Mouse (Mus musculus): ENCODE data around the gene Flad1. TPM values are rescaled to one million over a fixed set of nuclear protein-coding genes. Genes with fewer than 3 reads are reported as not detected.

Flad1 gene
- polyA plus RNA-seq, 1 experiment, result 67.6 TPM

DNA sequence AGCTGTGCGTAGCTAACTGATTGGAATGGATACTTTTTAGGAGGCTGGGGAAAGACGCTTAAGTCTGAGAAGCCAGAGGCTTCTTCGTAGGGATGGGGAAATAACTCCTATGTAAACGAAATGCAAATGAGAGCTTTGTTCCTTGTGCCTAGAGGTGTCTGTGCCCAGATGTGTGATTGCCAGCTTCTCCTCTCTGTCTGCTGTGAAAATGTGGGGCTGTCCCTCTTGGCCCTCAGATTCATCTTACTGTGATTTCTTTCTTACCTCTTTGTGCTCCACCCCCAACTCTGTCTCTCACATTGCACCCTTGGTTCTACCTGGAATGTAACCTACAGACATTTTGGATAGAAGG lies 15.0 kb downstream of the Flad1 start:
- H3K36me3 ChIP-seq (ENCODE audit: control insufficient read depth, insufficient read depth, low read length), result no peaks in the 10 kb centered on the region
- no peak overlapping the region for H3K4me3 ChIP-seq (ENCODE audit: control insufficient read depth, low read depth, low read length)
- no peak for TF ChIP-seq CTCF (IDR thresholded peaks at IDR 0.05; ENCODE audit: control insufficient read depth, insufficient read depth, insufficient replicate concordance, low read depth, low read length)
- no peak for TF ChIP-seq POLR2A (IDR thresholded peaks at IDR 0.05; ENCODE audit: control insufficient read depth, low read depth, low read length)
- H3K27me3 ChIP-seq (ENCODE audit: control insufficient read depth, insufficient read depth, low read length), result no peaks in the 10 kb centered on the region
- H3K27ac ChIP-seq (ENCODE audit: control insufficient read depth, insufficient read depth, low read depth, low read length), result 0 out of 2 replicates have a peak overlapping the region, but pooled peaks have one; percentile 25
- peaks cover 17% of the 10 kb centered on the region for H3K4me1 ChIP-seq (ENCODE audit: control insufficient read depth, insufficient read depth, low read length)

DNA sequence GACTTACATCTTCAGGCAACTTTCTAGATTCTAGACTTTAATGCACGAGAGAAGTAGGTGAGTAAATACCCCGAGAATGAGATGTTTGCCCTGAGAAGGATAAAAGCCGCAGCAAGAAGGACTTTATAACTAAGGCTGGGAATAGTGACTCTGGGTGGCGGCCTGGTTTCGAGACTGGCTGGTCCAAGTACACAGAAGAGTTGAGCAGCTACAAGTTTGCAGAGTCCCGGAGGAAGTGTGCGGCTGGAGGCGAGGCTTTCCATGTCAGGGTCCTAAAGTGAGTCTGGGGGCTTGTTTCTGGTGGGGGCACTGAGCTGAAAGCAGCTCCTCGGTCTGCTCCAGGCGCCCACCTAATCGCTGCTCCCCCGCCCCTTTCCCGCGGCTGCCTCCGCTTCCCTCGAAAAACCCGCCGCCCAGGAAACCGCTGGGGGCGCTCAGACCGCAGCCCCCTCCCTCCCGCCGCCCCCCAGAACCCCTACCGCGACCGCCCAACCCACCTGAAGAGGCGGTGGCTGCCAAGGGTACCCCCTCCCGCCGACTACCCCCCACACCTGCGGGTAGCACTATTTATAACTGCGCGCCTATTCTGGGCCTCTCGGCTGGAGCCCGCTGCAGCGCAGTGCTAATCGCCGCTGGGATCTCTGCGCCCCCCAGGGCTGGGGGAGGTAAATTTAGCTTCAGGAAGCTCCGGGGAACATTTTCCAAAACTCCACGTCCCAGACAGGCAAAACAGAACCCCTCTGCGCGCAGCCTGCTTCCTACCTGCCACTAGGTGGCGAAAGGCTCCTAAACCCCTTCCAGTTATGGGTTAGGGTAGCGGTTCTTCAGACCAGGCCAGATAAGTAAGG lies 15.6 kb downstream of the Flad1 start:
- peak overlapping the region; percentile 24; the same call in 1 of the 2 replicates for H3K27ac ChIP-seq (ENCODE audit: control insufficient read depth, insufficient read depth, low read depth, low read length)
- peaks cover 20% of the 10 kb centered on the region for H3K4me1 ChIP-seq (ENCODE audit: control insufficient read depth, insufficient read depth, low read length)
- H3K27me3 ChIP-seq (ENCODE audit: control insufficient read depth, insufficient read depth, low read length), result no peaks in the 10 kb centered on the region
- peak overlapping the region; percentile 64 for H3K4me3 ChIP-seq (ENCODE audit: control insufficient read depth, low read depth, low read length)
- TF ChIP-seq CTCF (IDR thresholded peaks at IDR 0.05; ENCODE audit: control insufficient read depth, insufficient read depth, insufficient replicate concordance, low read depth, low read length) (peak; percentile 72), POLR2A (IDR thresholded peaks at IDR 0.05; ENCODE audit: control insufficient read depth, low read depth, low read length) (no peak)
- H3K36me3 ChIP-seq (ENCODE audit: control insufficient read depth, insufficient read depth, low read length), result no peaks in the 10 kb centered on the region

DNA sequence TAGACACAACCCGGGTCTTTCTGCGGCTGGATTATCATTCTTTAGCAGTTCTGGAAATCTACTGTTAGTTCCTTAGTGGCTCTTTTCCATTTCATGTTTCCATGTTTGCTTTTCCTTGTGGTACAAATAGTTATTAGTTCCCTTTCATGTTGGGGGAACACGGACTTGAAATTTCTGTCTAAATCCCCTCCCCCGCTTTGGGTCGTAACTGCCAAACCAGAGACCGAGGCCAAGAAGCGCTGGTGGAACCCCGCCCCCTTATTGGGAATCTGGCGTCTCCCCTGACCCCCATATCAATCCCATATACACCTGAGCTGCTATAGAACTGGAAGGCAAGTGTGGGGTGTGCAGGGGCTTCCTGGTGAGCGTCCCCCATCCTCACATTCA lies 16.3 kb downstream of the Flad1 start:
- H3K4me1 ChIP-seq (ENCODE audit: control insufficient read depth, insufficient read depth, low read length), result peaks cover 24% of the 10 kb centered on the region

DNA sequence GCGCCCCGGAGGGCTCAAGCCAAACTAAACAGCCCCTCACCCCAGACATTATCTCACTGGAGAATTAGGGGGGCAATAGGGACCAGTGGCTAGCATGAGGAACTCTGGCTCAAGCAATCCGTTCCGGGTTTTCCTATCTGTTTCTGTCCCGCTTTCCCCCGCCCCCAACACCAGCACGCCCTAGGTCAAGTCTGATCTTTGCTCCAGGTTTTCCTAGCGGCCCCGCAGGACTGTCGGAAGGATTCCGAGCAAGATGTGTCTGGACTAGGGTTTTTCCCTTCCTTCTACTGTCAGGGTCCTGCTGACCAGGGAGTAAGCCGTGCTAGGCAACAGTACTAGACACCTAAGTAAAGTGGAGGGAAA lies 16.8 kb downstream of the Flad1 start:
- TF ChIP-seq CTCF (IDR thresholded peaks at IDR 0.05; ENCODE audit: control insufficient read depth, insufficient read depth, insufficient replicate concordance, low read depth, low read length) (no peak), POLR2A (IDR thresholded peaks at IDR 0.05; ENCODE audit: control insufficient read depth, low read depth, low read length) (0 out of 2 replicates have a peak, but pooled peaks have one; percentile 35)
- Histone ChIP-seq H3K27ac (ENCODE audit: control insufficient read depth, insufficient read depth, low read depth, low read length) (peak overlapping the region; percentile 61), H3K4me1 (ENCODE audit: control insufficient read depth, insufficient read depth, low read length) (peaks cover 26% of the 10 kb centered on the region), H3K36me3 (ENCODE audit: control insufficient read depth, insufficient read depth, low read length) (no peaks in the 10 kb centered on the region), H3K4me3 (ENCODE audit: control insufficient read depth, low read depth, low read length) (peak overlapping the region; percentile 30), H3K27me3 (ENCODE audit: control insufficient read depth, insufficient read depth, low read length) (no peaks in the 10 kb centered on the region)

More for the DNA sequence above, 16.3 kb downstream of the Flad1 start:
- Histone ChIP-seq H3K27ac (ENCODE audit: control insufficient read depth, insufficient read depth, low read depth, low read length) (peak overlapping the region; percentile 61), H3K36me3 (ENCODE audit: control insufficient read depth, insufficient read depth, low read length) (no peaks in the 10 kb centered on the region), H3K4me3 (ENCODE audit: control insufficient read depth, low read depth, low read length) (peak overlapping the region; percentile 30), H3K27me3 (ENCODE audit: control insufficient read depth, insufficient read depth, low read length) (no peaks in the 10 kb centered on the region)
- TF ChIP-seq CTCF (IDR thresholded peaks at IDR 0.05; ENCODE audit: control insufficient read depth, insufficient read depth, insufficient replicate concordance, low read depth, low read length) (no peak), POLR2A (IDR thresholded peaks at IDR 0.05; ENCODE audit: control insufficient read depth, low read depth, low read length) (no peak)

DNA sequence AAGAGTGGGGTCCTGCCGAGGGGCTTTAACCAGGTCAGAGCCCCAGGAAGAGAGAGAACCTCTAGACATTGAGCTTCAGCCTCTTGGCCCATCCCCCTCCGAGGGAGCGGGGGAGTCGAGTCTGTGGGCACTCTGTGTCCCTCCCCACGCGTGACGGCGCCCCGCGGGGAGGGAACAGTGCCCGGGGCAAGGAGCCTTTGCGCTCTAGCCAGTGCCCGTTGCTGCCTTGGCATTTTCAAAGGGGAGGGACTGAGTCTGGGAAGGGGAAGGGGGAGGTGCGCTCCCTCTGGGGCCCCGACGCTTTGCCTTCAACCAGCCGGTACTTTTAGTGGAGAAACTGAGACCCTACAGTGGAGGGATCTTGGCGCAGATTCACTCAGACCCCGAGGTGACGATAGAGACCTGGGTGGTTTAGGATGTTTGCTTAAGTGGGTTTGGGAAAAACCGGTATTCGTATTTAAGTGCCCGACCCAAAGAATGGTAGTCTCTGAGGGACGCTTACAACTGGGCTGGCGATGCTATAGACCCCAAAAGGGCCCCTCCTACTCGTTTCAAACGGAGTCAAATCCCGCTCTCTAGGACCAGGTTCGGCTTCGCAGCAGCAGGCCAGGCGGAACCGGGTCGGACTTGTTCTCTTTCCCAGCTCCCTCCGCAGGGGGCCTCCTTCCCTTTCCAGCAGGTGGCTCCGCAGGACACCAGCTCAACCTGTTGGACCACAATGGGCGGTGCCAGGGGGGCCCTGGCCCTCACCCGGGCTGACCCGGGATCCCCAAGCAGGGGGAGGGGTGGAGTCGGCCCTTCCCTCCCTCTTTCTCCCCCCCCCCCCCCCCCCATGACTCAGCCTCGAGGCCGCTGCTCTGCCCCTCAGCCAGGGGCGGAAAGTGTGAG lies 17.4 kb downstream of the Flad1 start, which contains the start of gene Zbtb7b:
Gene Zbtb7b, minus strand, starts transcription at position 771 of the 888 bp plus-strand sequence.
- H3K27ac ChIP-seq (ENCODE audit: control insufficient read depth, insufficient read depth, low read depth, low read length), result peak within 1 kb of the TSS; percentile 93
- TF ChIP-seq POLR2A (IDR thresholded peaks at IDR 0.05; ENCODE audit: control insufficient read depth, low read depth, low read length) (no peak), CTCF (IDR thresholded peaks at IDR 0.05; ENCODE audit: control insufficient read depth, insufficient read depth, insufficient replicate concordance, low read depth, low read length) (no peak)
- H3K4me3 ChIP-seq (ENCODE audit: control insufficient read depth, low read depth, low read length), result peak within 1 kb of the TSS; percentile 85
- H3K4me1 ChIP-seq (ENCODE audit: control insufficient read depth, insufficient read depth, low read length), result peaks cover 26% of the 10 kb centered on the region
- H3K36me3 ChIP-seq (ENCODE audit: control insufficient read depth, insufficient read depth, low read length), result no peaks in the 10 kb centered on the region
- H3K27me3 ChIP-seq (ENCODE audit: control insufficient read depth, insufficient read depth, low read length), result no peaks in the 10 kb centered on the region

DNA sequence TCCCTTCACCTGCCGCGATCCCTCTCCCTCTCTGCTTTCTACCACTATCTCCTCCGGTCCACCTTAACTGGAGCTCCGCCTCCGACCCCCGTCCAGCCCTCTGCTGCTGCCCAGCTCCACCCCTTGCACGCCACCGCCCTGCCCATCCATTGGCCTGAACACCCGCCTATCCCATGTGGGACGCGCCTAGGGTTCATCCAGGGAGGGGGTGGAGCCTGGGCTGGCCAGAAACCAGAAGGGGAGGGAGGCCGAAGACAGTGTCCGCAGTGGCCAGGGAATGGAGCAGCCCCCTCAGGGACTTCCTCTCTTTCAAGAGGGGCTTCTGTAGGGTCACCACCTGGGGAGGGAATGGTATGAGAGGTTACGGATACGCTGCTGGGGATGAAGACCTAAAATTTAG lies 18.1 kb downstream of the Flad1 start:
- Histone ChIP-seq H3K4me3 (ENCODE audit: control insufficient read depth, low read depth, low read length) (peak overlapping the region; percentile 85), H3K36me3 (ENCODE audit: control insufficient read depth, insufficient read depth, low read length) (no peaks in the 10 kb centered on the region), H3K4me1 (ENCODE audit: control insufficient read depth, insufficient read depth, low read length) (peaks cover 26% of the 10 kb centered on the region), H3K27me3 (ENCODE audit: control insufficient read depth, insufficient read depth, low read length) (no peaks in the 10 kb centered on the region), H3K27ac (ENCODE audit: control insufficient read depth, insufficient read depth, low read depth, low read length) (peak overlapping the region; percentile 93)
- TF ChIP-seq CTCF (IDR thresholded peaks at IDR 0.05; ENCODE audit: control insufficient read depth, insufficient read depth, insufficient replicate concordance, low read depth, low read length), result no peak
- peak; percentile 31 for TF ChIP-seq POLR2A (IDR thresholded peaks at IDR 0.05; ENCODE audit: control insufficient read depth, low read depth, low read length)

DNA sequence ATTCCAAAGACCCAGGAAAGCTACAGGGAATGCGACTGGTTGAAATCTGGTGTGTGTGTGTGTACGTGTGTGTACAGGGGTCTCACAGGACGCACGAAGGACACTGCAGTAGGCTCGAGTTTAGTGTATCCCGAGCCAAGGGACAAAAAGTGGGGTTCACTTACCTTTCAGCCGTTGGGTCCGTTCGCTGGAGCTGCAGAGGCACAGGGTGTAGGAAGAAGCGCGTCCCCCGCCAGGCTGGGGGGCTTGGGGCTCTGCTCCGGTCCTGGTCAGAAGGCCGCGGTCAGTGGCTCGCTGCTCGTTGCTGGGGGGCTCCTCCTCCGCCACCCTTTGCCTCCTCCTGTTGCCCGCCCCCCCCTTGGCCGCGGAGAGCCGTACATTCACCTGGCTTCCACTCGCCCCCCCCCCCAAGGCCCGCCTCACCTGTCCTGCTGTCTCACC lies 18.8 kb downstream of the Flad1 start:
- Histone ChIP-seq H3K27me3 (ENCODE audit: control insufficient read depth, insufficient read depth, low read length) (no peaks in the 10 kb centered on the region), H3K36me3 (ENCODE audit: control insufficient read depth, insufficient read depth, low read length) (no peaks in the 10 kb centered on the region), H3K4me3 (ENCODE audit: control insufficient read depth, low read depth, low read length) (peak overlapping the region; percentile 90), H3K4me1 (ENCODE audit: control insufficient read depth, insufficient read depth, low read length) (peaks cover 26% of the 10 kb centered on the region), H3K27ac (ENCODE audit: control insufficient read depth, insufficient read depth, low read depth, low read length) (peak overlapping the region; percentile 82)
- TF ChIP-seq CTCF (IDR thresholded peaks at IDR 0.05; ENCODE audit: control insufficient read depth, insufficient read depth, insufficient replicate concordance, low read depth, low read length) (no peak), POLR2A (IDR thresholded peaks at IDR 0.05; ENCODE audit: control insufficient read depth, low read depth, low read length) (no peak)
